Mouse (Mus musculus) spleen, adult 2 months (tissue): ENCODE measurements around the gene Sbk2. TPM values are rescaled to one million over a fixed set of nuclear protein-coding genes. Genes with fewer than 3 reads are reported as not detected.

Experiments used
- DNase-seq, 2 experiments: peaks; one replicate each; pipeline versions ENCODE4 v3.0.0 to v3.0.0-alpha.2; 2012 to 2021; ENCODE audit warnings: low spot score in 2 of 2, low read depth in 1 of 2
- H3K27ac ChIP-seq: fragments of 200-500 bp; 2 replicates; pipeline ENCODE4 v1.5.1; 2012; ENCODE audit warnings: low read length, inconsistent platforms; ENCODE audit not compliant: insufficient read depth
- H3K27me3 ChIP-seq: fragments of 200-500 bp; 2 replicates; pipeline ENCODE4 v1.6.1; 2012; ENCODE audit warnings: mild to moderate bottlenecking, moderate library complexity, low read length, inconsistent platforms; ENCODE audit not compliant: control insufficient read depth, insufficient read depth
- H3K36me3 ChIP-seq: fragments of 200-500 bp; 2 replicates; pipeline ENCODE4 v1.6.1; 2012; ENCODE audit warnings: mild to moderate bottlenecking, low read length, inconsistent platforms; ENCODE audit not compliant: control insufficient read depth, insufficient read depth
- H3K4me1 ChIP-seq: fragments of 200-500 bp; 2 replicates; pipeline ENCODE4 v1.6.1; 2011; ENCODE audit warnings: inconsistent platforms; ENCODE audit not compliant: control insufficient read depth, insufficient read depth, insufficient read length
- H3K4me3 ChIP-seq: fragments of 200-500 bp; 2 replicates; pipeline ENCODE4 v1.5.1; 2011; ENCODE audit warnings: mild to moderate bottlenecking, inconsistent platforms; ENCODE audit not compliant: insufficient read depth, insufficient read length; ENCODE audit errors: extremely low read depth
- CTCF ChIP-seq: fragments of 200-500 bp; IDR thresholded peaks from 2 replicates; pipeline ENCODE4 v1.5.1; 2011; ENCODE audit warnings: mild to moderate bottlenecking, inconsistent platforms; ENCODE audit not compliant: insufficient read depth, insufficient read length, insufficient replicate concordance; ENCODE audit errors: extremely low read depth
- POLR2A ChIP-seq: fragments of 200-500 bp; IDR thresholded peaks from 2 replicates; pipeline ENCODE4 v1.6.1; 2011; ENCODE audit warnings: low read depth, low read length, inconsistent platforms
- WGBS: fragments of 180-500 bp; shearing (Covaris S2); methylation state at CpG from one replicate; pipeline ENCODE4 v1.1.7; 2018; 5-methylcytosine and 5-hydroxymethylcytosine counted together
- polyA plus RNA-seq: library from polyadenylated mRNA; depleted of rRNA; stranded (reverse); fragments of >200 nt; gene quantifications from 2 replicates; pipeline ENCODE4 v1.2.3, GENCODE M21; 2012

The Sbk2 gene
- polyA plus RNA-seq, 1 experiment, result 1.9 TPM

DNA sequence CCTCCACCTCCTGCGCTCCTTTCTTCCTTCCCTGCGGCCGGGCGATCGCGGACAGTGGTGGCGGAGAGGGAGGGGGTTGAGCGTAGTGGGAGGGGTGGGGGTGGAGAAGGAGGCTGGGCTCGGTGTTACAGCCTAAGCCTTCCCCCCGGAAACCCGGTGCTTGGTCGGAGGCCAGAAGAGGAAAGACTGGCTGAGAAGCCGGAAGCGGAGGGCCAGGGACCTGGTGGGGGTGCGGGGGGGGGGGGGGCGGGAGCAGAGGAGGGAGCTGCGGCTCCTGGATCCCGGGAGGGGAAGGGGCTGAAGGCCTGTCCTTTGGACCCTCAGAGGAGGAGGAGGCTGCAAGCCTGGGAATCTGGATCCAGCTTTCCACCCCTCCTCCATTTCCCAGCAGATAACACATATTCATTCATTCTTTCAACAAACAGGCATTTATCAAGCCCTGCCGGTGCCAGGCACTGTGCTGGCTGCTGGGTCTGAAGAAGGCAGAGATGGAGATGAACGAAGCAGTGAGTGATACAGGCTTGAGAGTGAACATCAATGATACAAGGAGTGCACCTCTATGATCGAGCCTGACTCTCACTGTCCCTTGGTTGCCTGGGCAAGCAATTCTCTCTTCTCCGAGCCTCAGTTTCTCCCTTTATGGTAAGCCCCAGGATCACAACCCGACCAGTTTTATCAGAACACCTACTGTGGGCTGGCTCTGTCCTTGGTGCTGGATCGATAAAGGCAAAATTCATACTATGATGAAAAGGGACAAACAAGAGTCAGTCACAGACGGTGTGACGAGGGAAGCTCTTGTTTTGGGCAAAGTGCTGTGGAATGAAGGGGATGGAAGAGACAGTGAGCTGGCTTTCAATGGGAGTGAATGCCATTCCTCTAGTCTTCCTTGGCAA is 32.0 kb upstream of the Sbk2 start, which contains the start of gene Zfp579:
Gene Zfp579, minus strand, starts transcription at position 156 of the 893 bp plus-strand sequence.
- peak; percentile 58 to 70 for DNase-seq
- TF ChIP-seq CTCF, result no peak
- TF ChIP-seq POLR2A, result no peak

DNA sequence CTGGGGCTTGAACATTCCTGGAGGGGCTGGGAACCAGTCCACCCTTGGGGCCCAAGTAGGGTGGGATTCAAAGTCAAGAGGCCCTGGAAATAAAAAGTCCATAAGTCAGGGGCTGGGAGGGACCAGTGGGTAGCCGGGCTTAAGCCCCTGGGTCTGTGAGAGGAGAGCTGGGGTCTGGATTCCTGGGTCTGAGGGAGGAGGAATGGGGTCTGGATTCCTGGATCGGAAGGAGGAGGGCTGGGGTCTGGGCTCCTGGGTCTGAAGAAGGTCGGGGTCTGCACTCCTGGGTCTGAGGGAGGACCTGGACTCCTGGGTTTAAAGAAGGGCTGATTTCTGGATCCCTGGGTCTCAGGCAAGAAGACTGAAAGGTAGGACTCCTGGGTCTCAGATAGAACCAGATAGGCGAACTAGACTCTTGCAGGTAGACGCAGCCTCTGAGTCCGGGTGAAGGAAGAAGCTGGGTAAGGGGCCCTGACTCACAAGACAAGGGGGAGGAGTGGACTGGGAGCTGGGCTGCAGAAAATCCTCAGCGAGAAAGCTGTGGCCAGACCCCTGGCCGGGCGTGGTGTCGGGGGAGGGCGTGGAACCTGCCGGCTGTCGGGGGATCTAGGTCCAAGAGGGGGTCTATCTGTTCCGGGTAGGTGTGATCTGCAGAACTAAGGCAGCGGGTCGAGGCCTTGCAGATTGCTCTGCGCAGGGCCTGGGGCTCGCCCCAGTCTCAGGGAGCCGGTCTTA is 31.2 kb upstream of the Sbk2 start:
- H3K4me3 ChIP-seq, result peak overlapping the region; percentile 78
- H3K27me3 ChIP-seq, result no peaks in the 10 kb centered on the region
- DNase-seq, result no peak
- 13% methylated on average over 19 of the region's 19 CpGs for WGBS
- no peak overlapping the region for H3K27ac ChIP-seq
- TF ChIP-seq CTCF (no peak), POLR2A (no peak)
- peaks cover 9% of the 10 kb centered on the region; the same call in 1 of the 2 replicates for H3K4me1 ChIP-seq
- peaks cover 7% of the 10 kb centered on the region for H3K36me3 ChIP-seq

More for the DNA sequence above, 32.0 kb upstream of the Sbk2 start, which contains the start of gene Zfp579:
- 11% methylated on average over 19 of the region's 26 CpGs for WGBS
- no peaks in the 10 kb centered on the region for H3K27me3 ChIP-seq
- H3K36me3 ChIP-seq, result peaks cover 7% of the 10 kb centered on the region
- H3K4me3 ChIP-seq, result peak within 1 kb of the TSS; percentile 78
- no peak within 1 kb of the TSS for H3K27ac ChIP-seq
- peaks cover 9% of the 10 kb centered on the region; the same call in 1 of the 2 replicates for H3K4me1 ChIP-seq

DNA sequence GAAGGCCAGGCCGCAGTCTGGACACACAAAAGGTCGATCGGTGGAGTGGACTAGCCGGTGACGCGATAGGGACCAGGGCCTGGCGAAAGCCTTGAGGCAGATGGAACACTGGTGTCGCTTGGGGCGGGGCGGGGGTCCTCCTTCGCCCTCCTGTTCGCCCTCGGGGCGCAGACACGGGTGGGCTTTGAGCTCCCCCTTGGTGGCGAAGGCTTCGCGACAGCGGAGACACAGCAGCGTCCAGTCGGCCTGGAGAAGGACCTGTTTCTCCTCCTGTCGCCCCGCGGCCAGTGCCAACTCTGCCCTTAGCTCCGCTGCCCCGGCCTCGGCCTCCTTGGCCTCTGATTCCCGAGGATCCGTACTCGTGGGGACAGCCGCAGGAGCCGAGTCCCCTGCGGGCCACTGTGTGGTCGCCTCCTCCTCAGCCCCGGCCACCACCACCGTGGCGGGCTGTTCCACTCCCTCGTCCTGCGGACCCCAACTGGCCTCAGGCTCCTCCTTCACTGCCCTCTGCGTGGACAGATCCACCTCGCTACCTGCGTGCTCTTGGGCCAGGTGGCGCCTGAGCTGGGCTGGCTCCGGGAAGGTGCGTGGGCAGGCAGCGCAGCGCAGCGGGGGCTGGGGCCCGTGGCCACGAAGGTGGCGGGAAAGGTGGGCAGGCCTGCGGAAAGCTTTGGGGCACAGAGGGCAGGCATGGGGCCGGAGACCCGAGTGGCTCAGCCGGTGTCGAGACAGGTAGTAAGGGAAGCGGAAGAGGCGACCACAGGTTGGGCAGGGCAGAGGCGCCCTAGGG is 30.0 kb upstream of the Sbk2 start:
- Histone ChIP-seq H3K4me1 (peaks cover 9% of the 10 kb centered on the region; the same call in 1 of the 2 replicates), H3K36me3 (peaks cover 7% of the 10 kb centered on the region), H3K27ac (no peak overlapping the region), H3K4me3 (no peak overlapping the region), H3K27me3 (no peaks in the 10 kb centered on the region)
- 92% methylated on average over 59 of the region's 59 CpGs for WGBS
- DNase-seq, result no peak
- TF ChIP-seq POLR2A (no peak), CTCF (no peak)

- DNase-seq, result no peak
- TF ChIP-seq POLR2A, result no peak
- TF ChIP-seq CTCF, result no peak
- Histone ChIP-seq H3K36me3 (peaks cover 7% of the 10 kb centered on the region), H3K27me3 (no peaks in the 10 kb centered on the region), H3K4me3 (no peak overlapping the region), H3K4me1 (peaks cover 9% of the 10 kb centered on the region; the same call in 1 of the 2 replicates), H3K27ac (no peak overlapping the region)
- whole genome bisulfite sequencing, result 93% methylated on average over 55 of the region's 55 CpGs
These were observed 29.3 kb upstream of the Sbk2 start for GRCm38 (mm10) chr7:4993347-4993998.

- DNase-seq, result no peak
- 47% methylated on average over 2 of the region's 2 CpGs for WGBS
- Histone ChIP-seq H3K4me3 (no peak overlapping the region), H3K27me3 (no peaks in the 10 kb centered on the region), H3K27ac (no peak overlapping the region), H3K36me3 (no peaks in the 10 kb centered on the region; the same call in 1 of the 2 replicates), H3K4me1 (no peaks in the 10 kb centered on the region)
- TF ChIP-seq POLR2A, result no peak
These were observed 24.0 kb upstream of the Sbk2 start for GRCm38 (mm10) chr7:4988250-4988649.

GRCm38 (mm10) chr7:4976832-4977231 is 12.6 kb upstream of the Sbk2 start:
- H3K4me3 ChIP-seq, result no peak overlapping the region
- no peaks in the 10 kb centered on the region for H3K27me3 ChIP-seq
- WGBS, result 93% methylated on average over 7 of the region's 7 CpGs
- TF ChIP-seq CTCF (no peak), POLR2A (no peak)
- H3K4me1 ChIP-seq, result no peaks in the 10 kb centered on the region
- no peak for DNase-seq
- no peaks in the 10 kb centered on the region for H3K36me3 ChIP-seq
- no peak overlapping the region for H3K27ac ChIP-seq
